Mouse (Mus musculus): Measurements from ENCODE around the gene Dyrk2.
A peak's percentile ranks its signal among the peaks of the same experiment; 100 is the strongest.

Dyrk2 gene

GRCm38 (mm10) chr10:118840598-118840997 lies 29.4 kb downstream of the Dyrk2 start:
- no peak for DNase-seq

- no peak for DNase-seq
Measured at GRCm38 (mm10) chr10:118839343-118840141, 30.5 kb downstream of the Dyrk2 start.

- DNase-seq: no peak
Measured at GRCm38 (mm10) chr10:118837636-118838035, 32.4 kb downstream of the Dyrk2 start.

- no peak for DNase-seq
Measured at GRCm38 (mm10) chr10:118831190-118831589, 38.8 kb downstream of the Dyrk2 start.

- no peak for DNase-seq
Measured at GRCm38 (mm10) chr10:118829641-118830040, 40.4 kb downstream of the Dyrk2 start.

DNA sequence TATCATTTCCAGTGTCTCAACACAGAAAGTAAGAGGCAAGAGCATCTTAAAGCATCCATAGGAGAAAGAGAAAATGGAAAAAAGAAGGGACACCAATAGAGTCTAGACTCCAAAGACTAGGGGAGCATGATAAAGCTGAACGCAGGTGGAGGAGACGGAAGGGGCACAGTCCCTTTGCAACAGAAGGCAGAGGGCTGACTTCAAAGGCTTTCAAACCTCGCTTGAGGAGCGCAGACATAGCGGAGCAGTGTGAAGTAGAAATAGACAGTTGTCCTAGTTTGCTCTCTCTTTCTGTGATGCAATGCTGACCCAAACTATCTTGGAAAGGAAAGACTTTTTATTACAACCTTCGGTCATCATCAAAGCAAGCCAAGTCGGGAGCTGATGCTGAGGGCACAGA lies 42.9 kb downstream of the Dyrk2 start:
- DNase-seq: no peak

GRCm38 (mm10) chr10:118824830-118825229 lies 45.2 kb downstream of the Dyrk2 start:
- peak; percentile 56 to 64 for DNase-seq

GRCm38 (mm10) chr10:118820901-118821300 lies 49.1 kb downstream of the Dyrk2 start:
- peak; percentile 68 to 74 for DNase-seq

GRCm38 (mm10) chr10:118819846-118820245 lies 50.2 kb downstream of the Dyrk2 start:
- peak in 1 of 2 experiments; percentile 9 for DNase-seq

DNA sequence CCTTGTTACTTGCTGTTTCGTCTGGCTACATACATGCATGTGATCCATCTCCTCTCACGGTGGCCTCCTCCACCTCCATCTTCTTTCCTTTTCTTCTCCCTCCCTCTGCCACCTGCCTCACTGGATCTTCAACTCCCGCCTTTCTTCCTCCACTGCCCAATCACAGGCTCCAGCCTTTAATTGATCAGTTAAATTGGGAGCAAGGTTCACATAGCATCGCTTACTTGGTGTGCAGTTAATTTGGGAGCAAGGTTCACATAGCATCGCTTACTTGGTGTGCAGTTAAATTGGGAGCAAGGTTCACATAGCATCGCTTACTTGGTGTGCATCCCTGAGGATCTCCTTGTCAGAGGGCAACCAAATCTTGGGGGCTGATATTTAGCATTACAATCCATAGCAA lies 52.9 kb downstream of the Dyrk2 start:
- DNase-seq: no peak

- DNase-seq: no peak
Measured at GRCm38 (mm10) chr10:118811945-118812344, 58.1 kb downstream of the Dyrk2 start.

DNA sequence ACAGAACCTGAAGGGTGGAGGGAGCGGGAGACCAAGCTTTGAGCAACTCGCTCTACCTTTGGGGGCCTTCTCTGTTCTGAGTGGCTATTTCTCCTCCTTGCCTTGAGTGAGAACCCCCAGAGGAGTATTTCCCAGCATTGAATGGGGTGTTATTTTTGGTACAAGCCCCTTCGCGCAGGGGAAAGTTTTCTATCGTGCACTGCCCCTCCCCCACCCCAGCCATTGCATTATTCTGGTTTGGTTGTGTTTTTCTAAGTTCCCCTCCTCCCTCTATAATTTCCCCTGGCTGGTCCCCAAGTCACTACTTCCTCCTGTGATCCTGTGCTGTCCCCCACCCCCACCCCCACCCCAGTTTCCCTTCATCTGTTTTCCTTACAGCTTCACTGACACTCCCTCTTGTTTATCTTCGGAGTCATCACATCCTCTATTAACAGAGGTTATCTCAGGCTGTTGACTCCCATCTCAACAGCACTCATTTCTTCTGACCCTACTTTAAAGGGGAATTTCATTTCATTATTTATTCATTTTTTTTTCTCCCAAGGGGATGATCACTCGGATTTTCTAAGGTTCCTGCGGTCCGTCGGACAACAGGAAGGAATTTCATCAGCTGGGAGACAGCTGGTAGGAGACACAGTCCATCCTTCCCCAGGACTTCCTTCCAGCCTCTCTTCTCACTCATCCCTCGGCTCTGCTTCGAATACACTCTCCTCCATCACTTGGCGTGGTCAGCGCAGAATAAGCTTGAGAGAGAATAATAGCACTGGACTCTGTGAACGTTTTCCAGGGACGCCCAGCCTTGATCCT lies 58.9 kb downstream of the Dyrk2 start:
- DNase-seq: no peak

All from cerebellum, postnatal 14 days (tissue).